Mouse (Mus musculus): ENCODE results near the gene Fcrl1.
"Not testable (repeated sequence)": the region's sequence is repeated elsewhere in the genome, so short reads cannot be mapped to it uniquely, and the experiment has no call there.

Fcrl1 gene

DNA sequence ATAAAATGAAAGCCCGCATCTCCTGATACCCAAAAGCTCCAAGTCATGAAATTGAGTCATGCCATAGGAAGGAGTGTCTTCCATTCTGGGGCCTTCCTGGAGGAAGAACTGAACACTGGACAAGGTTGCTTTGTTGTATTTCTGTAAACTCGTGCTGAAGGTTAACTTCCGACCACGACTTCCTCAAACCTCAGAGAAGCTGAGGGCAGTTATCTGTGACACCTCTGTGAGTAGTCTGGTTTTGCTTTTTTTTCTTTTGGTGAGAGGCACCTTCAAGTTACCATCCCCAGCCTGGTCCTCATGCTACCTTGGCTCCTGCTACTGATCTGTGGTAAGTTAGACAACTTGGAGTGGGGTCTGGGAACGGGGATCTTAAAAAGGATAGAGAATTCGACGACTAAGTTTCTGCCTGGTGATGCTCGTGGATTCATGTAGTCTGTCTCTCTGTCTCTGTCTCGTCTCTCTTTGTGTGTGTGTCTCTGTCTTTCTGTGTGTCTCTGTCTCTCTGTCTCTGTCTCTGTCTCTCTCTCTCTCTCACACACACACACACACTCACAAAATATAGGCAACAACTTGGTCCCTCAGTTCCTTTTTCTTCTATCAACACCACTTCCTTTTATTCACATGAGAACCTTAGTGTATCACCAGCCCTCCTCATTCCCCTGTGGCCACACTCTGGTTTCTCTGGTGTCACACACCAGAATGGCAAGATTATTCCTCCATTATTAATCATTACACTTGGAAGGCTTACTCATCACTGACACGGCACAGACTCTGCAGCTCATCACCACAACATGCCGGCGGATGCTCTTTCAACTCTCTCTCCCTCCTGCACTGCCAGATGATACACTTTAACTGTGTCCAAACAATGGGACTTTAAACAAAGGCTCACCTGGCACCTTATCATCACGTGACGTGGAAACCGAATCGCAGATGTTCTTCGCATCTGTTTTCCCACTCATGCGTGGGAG lies at the start of gene Fcrl1:
TSS of gene Fcrl1 (plus strand) at position 193 of the 971 bp plus-strand sequence.
- no peak for DNase-seq (ENCODE audit: extremely low spot score)

DNA sequence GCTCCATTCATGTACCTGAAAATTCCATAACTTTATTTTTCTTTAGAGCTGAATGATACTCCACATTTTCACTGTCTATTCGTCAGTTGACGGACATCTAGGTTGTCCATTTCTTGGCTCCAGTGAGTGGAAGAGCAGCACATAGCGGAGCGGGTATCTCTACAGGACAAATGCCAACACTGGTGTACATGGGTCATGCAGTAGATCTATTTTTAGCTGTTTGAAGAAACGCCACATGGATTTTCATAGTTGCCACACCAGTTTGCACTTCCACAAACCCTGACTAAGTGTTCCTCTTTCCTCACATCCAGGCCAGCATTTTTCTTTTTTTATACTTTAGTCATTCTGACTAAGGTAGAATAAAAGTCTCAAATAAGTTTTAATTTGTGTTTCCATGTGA lies 38.3 kb upstream of the Fcrl1 start:
- DNase-seq (ENCODE audit: extremely low spot score): no peak

DNA sequence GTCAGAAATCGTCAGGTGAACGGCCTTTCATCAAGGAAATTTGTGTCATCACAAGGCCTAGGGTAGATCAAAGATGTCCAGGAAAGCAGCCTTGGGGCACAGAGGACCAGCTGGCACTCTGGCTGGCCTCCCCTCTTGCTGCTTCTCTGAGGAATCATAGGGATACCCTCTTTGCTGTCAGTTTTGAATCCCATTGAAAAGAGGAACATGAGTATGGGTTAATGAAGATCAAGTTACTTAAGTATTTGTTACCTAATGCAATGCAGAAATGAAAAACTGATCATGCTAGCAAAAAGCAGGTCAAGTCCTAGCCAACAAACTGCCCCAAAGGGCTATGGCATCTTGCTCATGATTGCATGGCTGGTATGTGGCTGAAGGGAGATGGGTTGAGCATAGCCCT lies 25.2 kb upstream of the Fcrl1 start:
- not testable (repeated sequence) for DNase-seq (ENCODE audit: extremely low spot score)

DNA sequence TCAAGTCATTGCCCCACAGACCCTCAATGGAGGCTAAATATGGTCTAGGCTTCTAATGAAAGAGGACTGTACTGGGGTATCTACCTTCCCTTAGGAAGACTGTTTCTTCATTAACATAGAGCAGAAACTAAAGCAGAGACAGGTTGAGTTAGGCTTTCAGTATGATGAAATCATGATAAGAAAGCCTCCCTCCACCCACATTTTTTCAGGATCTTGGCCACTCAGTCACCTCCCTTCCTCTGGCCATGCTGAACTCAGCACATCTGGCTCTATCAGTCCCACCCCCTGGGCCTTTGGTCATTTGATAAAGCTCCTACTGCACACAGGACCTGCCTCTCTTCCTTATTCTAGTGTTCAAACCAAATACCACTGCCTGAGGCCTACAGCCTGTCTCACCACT lies 18.6 kb upstream of the Fcrl1 start, which contains the start of gene Cd5l:
TSS of gene Cd5l (plus strand) at position 301 of the 400 bp plus-strand sequence.
- DNase-seq (ENCODE audit: extremely low spot score): no peak

DNA sequence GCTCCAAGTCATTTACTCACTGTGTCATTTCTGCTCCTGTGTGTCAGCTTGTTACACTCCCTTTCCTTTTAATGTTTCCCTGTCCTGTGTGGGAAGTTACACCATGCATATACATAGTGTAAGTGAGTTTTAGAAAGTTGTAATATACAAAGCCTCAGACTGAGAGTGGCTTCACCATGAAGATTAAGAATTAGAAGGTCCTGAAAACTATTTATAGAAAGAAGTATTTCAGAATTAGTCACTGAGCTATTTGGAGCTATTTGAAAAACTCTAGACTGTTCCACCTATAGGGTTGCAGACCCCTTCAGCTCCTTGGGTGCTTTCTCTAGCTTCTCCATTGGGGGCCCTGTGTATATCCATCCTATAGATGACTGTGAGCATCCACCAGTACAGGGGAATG lies 17.0 kb upstream of the Fcrl1 start:
- DNase-seq (ENCODE audit: extremely low spot score): no peak

DNA sequence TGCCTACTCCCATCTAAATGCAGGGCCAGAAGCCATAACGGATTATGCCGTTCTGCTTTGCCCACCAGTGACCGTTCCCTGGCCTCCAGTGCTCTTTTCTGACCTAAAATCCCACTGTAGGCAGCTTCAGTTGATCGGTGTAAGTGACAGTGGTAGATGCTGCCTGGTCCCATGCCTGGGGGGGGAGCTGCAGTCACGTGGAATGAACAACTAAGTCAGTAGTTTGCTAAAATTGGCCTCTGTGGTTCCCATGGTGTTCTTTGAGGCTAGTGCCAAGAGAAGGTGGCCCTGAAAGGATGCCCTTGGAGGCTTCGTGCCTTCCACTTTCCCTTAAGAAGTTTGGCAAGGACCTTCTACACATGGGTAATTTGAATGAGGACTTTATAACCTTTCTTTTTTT lies 15.7 kb upstream of the Fcrl1 start:
- DNase-seq (ENCODE audit: extremely low spot score): no peak

DNA sequence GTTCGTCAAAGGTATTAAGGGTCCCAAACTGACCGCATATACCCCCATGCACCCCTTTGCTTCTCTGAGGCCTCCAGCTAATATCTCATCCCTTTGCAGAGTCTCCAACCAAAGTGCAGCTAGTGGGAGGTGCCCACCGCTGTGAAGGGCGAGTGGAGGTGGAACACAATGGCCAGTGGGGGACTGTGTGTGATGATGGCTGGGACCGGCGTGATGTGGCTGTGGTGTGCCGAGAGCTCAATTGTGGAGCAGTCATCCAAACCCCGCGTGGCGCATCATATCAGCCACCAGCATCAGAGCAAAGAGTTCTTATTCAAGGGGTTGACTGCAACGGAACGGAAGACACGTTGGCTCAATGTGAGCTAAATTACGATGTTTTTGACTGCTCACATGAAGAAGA lies 10.5 kb upstream of the Fcrl1 start:
- no peak for DNase-seq (ENCODE audit: extremely low spot score)

DNA sequence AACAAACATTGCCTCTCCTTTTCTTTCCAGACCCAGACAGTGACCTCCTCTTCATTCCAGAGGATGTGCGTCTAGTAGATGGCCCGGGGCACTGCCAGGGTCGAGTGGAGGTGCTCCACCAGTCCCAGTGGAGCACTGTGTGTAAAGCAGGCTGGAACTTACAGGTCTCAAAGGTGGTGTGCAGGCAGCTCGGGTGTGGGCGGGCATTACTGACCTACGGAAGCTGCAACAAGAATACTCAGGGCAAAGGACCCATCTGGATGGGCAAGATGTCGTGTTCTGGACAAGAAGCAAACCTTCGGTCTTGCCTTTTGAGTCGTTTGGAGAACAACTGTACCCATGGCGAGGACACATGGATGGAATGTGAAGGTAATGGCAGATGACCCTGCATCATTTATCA lies 8.7 kb upstream of the Fcrl1 start:
- DNase-seq (ENCODE audit: extremely low spot score): no peak

DNA sequence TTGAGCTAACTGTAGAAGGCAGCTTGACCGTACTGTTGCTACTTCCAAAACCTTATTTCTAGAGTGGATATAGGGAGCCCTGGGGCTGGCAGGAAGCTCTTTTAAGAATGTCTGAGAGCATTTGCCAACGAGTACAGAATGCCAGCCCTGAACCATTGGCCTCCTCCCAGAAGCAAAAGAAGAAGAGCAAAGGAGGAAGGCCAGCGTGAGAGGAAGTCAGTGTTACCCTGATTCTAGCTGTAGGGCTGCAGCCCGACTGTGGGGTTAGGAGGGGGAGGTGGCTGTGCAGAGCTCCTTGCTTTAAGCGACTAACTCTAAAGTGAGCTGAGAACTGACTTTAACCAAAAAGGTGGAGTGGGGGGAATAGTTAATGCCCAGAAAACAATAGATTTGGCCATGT lies 7.0 kb upstream of the Fcrl1 start:
- DNase-seq (ENCODE audit: extremely low spot score): no peak

DNA sequence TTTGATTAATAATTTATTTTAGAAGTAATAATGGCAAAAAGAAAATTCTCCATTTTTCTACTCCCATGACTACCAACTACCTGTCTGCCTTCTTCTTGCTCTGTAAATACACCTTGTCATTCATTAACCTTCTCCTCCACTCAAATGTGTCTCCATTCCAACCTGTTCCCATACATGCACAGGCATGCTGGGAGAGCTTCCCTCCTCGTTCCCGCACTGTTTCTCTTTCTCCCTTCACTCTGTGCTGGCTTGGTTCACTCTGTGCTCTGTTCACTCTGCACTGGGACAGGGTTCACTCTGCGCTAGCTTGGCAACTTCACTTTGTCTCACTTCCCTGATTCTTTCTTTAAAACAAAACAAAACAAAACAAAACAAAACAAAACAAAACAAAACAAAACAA lies 1.0 kb downstream of the Fcrl1 start:
- no peak for DNase-seq (ENCODE audit: extremely low spot score)

DNA sequence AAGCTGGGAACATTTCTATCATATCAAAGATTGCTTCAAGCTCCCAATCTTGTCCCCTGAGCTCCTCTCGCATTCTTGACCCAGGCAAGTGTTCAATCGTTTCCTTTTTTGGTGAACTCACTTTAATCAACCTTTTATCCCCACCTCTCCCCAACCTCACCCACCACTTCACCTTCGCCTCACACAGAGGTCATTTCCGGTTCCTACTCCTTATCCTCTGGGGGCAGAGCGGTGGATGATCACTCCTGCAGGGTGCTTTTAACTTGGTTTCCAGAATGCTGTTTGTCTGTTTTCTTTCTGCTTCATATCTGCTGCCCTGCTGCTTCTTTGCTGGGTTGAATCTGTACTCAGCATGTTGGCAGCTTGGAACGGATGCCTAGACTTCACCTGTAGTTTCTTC lies 1.5 kb downstream of the Fcrl1 start:
- no peak for DNase-seq (ENCODE audit: extremely low spot score)

DNA sequence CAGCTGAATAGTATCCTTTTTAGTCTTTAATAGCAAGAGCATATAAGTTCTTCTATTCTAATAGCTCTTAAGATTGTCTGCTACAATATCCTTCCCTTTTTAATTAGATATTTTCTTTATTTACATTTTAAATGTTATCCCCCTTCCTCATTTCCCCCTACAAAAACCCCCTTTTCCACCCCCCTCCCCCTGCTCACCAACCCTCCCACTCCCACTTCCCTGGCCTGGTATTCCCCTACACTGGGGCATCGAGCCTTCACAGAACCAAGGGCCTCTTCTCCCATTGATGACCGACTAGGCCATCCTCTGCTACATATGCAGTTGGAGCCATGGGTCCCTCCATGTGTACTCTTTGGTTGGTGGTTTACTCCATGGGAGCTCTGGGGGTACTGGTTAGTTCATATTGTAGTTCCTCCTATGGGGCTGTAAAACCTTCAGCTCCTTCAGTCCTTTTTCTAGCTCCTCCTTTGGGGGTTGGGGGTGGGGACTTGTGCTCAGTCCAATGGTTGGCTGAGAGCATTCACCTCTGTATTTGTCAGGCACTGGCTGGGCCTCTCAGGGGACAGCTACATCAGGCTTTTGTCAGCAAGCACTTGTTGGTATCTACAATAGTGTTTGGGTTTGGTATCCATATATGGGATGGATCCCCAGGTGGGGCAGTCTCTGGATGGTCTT lies 3.6 kb downstream of the Fcrl1 start:
- DNase-seq (ENCODE audit: extremely low spot score): not testable (repeated sequence)

DNA sequence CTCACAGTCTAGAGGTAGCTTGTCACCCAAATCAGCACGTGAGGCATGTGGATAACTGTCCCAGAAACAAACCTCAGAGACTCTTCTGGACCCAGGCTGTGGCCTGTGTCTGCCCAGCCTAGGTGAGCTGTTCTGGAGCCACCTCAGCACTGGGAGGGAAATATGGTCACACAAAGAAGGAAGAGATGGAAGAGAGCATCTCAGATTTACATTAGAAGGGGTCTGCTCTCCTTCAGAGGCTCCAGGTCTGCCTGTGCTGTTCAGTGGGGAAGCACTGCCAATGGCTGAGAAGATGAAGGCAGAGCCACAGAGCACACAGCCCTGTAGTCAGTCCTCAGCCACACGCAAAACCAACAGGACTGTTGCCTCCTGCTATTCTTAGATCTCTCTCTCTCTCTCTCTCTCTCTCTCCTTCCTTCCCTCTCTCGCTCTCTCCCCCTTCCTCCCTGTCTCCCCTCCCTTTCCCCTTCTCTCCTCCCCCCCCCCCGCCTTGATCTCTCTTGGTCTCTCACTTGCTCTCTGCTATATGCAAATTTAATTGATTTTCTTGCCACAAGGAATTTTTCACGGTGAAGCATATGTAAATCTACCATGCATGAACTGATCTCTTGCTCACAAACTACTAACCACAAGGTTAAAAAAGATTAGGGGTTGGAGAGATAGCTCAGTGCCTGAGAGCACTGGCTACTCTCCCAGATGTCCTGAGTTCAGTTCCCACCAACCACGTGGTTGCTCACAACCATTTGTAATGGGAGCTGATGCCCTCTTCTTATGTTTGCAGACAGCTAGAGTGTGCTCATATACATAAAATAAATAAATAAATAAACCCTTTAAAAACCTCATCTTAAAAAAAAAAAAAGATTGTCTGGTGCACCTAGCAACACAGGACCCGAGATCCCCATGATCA lies 5.9 kb downstream of the Fcrl1 start:
- DNase-seq (ENCODE audit: extremely low spot score): no peak

DNA sequence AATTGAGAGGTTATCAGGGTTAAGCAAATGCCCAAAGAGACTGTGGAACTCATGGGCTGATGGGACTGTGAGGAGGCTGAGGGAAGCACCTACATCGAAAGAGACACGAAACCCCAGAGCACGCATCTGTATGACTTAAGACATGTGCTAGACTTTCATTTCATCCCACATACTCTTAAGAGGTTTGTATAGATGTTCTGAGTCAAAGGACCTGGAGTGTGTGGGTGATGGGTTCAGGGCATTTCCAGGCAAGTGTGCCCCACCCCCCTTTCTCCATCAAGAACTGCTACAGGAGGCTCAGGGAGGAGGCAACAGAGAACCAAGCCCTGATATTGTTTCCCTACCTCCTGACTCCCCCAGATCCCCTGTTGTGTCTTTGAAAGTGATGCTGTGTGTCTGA lies 7.1 kb downstream of the Fcrl1 start:
- no peak for DNase-seq (ENCODE audit: extremely low spot score)

DNA sequence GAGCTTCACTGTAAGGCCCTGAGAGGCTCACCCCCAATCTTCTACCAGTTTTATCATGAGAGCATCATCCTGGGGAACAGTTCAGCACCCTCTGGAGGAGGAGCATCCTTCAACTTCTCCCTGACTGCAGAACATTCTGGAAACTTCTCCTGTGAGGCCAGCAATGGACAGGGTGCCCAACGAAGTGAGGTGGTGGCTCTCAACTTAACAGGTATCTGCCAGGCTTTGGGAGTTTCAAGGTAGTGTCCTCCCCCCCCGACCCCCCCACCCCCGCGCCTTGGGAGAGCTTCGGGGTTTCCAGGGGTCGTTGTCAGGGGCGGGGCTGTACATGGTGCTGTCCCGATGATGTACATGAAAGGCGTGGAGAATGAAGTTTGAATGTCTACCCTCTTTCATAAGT lies 8.9 kb downstream of the Fcrl1 start:
- no peak for DNase-seq (ENCODE audit: extremely low spot score)

DNA sequence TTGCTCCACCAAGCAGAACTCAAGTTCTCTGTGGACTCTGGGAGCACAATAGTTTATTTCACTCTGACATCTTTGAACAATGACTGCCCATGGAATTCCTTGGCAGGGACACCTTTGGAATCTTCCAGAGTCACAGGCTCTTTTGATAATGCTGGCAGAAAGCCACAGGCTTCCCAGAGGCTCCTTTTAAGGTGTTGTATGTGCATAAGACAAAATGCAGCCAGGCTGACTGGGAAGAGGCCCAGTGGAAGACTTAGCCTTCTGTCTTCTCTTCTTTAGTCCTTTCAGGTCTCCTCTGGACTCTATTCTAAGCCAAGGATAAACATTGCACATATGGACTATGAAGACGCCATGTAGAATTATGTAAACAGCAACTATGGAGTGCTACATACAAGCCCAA lies 14.7 kb downstream of the Fcrl1 start:
- DNase-seq (ENCODE audit: extremely low spot score): no peak

DNA sequence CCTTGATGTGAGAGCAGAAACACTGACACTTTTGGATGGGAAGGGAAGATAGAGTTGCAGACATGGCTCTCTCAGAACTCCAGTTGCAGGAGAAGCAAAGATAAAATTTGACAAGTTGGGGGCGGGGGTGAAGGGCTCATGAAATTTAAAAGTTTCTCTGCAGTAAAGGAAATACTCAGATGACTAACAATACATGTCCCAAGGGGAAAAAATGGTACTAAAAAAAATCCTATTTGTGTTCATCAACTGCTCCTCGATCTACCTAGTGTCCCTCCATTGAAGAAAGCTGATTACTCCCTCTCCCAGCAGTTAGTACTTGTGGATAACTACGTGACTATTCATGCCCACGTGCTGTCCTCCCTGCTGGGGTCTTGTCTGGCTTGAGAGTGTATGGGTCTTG lies 22.6 kb downstream of the Fcrl1 start:
- DNase-seq (ENCODE audit: extremely low spot score): no peak

DNA sequence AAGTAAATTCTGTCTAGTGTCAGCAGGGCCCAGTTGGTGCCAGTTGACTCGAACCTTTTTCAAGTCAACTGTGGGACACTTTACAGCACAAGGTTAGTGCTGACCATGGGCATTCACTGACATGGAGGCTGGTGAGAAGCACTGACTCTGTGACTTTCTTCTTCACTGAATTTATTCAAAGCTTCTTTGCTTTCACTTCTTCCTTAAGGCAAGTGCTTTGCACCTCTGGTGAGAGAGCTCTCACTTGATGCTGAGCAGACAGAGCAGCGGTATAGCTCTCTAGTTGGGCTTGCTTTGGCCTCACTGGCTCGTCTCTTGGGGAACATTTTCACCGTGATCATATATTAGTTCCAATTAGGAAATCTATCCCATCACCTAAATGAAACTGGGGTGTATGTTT lies 23.7 kb downstream of the Fcrl1 start:
- no peak for DNase-seq (ENCODE audit: extremely low spot score)

DNA sequence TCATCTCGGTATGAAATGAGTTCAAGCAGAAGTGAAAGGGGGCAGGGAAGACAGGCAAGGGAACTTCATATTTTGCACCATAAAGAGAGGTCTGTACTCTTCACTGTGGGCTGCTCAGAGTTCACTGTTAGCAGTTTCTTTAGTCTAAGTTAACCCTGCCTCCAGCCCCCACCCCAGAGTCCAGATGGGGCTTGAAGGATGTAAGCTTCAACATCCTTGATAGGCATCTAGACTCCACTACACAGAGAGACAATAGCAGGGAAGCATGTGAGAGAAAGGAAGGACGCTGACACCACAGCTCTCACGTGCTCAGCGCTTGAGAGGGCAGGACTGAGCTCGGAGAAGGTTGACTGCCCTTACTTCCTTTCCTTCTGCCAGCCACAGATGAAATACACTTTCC lies 25.1 kb downstream of the Fcrl1 start:
- DNase-seq (ENCODE audit: extremely low spot score): no peak

DNA sequence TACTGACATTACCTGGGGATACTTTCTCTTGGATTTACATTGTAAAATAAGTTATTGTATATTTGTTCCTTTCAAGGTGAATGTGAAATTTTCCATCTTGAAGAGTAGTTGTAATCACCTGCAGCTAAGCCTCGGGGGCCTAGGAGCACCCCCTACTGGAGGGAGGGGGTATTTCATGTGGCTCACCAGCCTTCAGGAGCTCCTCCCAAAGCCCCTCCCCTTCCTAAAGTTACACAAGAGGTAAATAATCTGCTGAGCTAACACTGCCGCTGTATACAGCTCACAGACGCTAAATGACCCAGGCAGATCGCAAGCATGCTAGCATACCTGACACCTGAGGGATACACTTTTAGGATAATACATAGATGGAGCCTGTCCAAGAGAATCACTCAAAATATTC lies 32.0 kb downstream of the Fcrl1 start:
- DNase-seq (ENCODE audit: extremely low spot score): peak; percentile 27

DNA sequence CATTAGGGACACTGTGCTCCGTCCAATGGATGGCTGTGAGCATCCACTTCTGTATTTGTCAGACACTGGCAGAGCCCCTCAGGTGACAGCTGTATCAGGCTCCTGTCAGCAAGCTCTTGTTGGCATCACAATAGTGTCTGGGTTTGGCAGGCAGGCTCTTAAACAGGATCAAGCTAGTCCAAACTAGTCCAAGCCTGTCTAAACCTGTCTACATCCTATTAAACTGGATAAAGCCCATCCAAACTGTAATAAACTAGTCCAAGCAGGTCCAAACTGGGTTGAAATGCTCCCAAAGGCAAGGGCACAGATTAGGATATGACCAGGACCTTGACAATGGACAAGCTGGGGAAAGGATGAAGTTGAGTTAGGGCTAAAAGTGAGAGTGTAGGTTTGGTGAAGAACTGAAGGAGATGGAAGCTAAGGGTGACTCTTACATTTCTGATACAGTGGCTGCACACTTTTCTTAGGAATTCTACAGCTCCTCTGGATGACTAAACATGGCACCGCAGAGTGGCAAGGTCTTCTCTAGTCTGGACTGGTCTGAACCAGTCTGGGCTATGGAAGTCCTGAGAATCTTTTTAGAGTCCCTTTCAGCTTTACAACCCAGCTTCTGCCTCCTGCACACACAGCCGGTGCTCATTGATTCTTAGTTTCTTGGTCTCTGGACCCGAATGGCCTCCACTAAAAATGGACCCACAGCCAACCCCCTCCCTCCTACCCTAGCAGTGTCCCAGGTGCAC lies 33.2 kb downstream of the Fcrl1 start:
- DNase-seq (ENCODE audit: extremely low spot score): no peak

All from embryo, embryonic 9.5 days (tissue).